Mouse (Mus musculus) intestine, postnatal 0 days (tissue): ENCODE measurements around the gene Gm10490. TPM values are rescaled to one million over a fixed set of nuclear protein-coding genes. Genes with fewer than 3 reads are reported as not detected.
"Not testable (repeated sequence)": the region's sequence is repeated elsewhere in the genome, so short reads cannot be mapped to it uniquely, and the experiment has no call there.

Experiments
- ATAC-seq: fragments of 200-750 bp; cut with Nextera tagmentation; 2 replicates; pipeline ENCODE4 v1.8.0; 2017; ENCODE audit warnings: mild to moderate bottlenecking, moderate TSS enrichment, moderate library complexity
- H3K27ac ChIP-seq: fragments of 300-500 bp; sonication (generic); 2 replicates; pipeline ENCODE4 v1.5.1; 2014; ENCODE audit warnings: mild to moderate bottlenecking, low read depth, low read length, moderate library complexity
- H3K27me3 ChIP-seq: fragments of 300-500 bp; sonication (generic); replicated peaks from 2 replicates; pipeline ENCODE4 v1.6.1; 2014; ENCODE audit warnings: low read length, mixed read lengths; ENCODE audit not compliant: control insufficient read depth, insufficient read depth
- H3K36me3 ChIP-seq: fragments of 300-500 bp; sonication (generic); 2 replicates; pipeline ENCODE4 v1.6.1; 2014; ENCODE audit warnings: mild to moderate bottlenecking, moderate library complexity; ENCODE audit not compliant: control insufficient read depth, insufficient read depth
- H3K4me1 ChIP-seq: fragments of 300-500 bp; sonication (generic); replicated peaks from 2 replicates; pipeline ENCODE4 v1.6.1; 2014; ENCODE audit warnings: antibody characterized with exemption, low read length, mixed read lengths; ENCODE audit not compliant: control insufficient read depth, insufficient read depth
- H3K4me2 ChIP-seq: fragments of 300-500 bp; sonication (generic); replicated peaks from 2 replicates; pipeline ENCODE4 v1.6.1; 2014; ENCODE audit warnings: low read depth, mild to moderate bottlenecking, moderate library complexity
- H3K4me3 ChIP-seq: fragments of 300-500 bp; sonication (generic); 2 replicates; pipeline ENCODE4 v1.5.1; 2014; ENCODE audit warnings: low read depth, low read length
- H3K9ac ChIP-seq: fragments of 300-500 bp; sonication (generic); 2 replicates; pipeline ENCODE4 v1.6.1; 2014; ENCODE audit warnings: mild to moderate bottlenecking, low read depth, low read length
- H3K9me3 ChIP-seq: fragments of 300-500 bp; sonication (generic); 2 replicates; pipeline ENCODE4 v1.6.1; 2016; ENCODE audit warnings: mixed run types; ENCODE audit not compliant: control insufficient read depth
- CTCF ChIP-seq: sonication (generic); IDR thresholded peaks from 2 replicates; pipeline ENCODE4 v1.5.1; 2016; ENCODE audit warnings: low read depth, mild to moderate bottlenecking, control low read depth, antibody characterized with exemption, moderate library complexity
- whole genome bisulfite sequencing: fragments of 180-500 bp; shearing (Covaris S2); extraction: QIAGEN DNeasy Blood & Tissue Kit; methylation state at CpG from one replicate; pipeline ENCODE4 v1.1.7; 2014; 5-methylcytosine and 5-hydroxymethylcytosine counted together
- polyA plus RNA-seq: library from polyadenylated mRNA; unstranded; fragments of >200 nt; fragmentation: Nextera tagmentation; extraction: Ambion mirVana; gene quantifications from 2 replicates; pipeline ENCODE4 v1.2.1, GENCODE M21; 2015

Gm10490 gene
- polyA plus RNA-seq, 1 experiment from 2014 or later, result not detected

- peak; percentile 99 for ATAC-seq
- Histone ChIP-seq H3K36me3 (peaks cover 5% of the 10 kb centered on the region), H3K4me2 (peak within 1 kb of the TSS; percentile 62), H3K27me3 (no peaks in the 10 kb centered on the region), H3K27ac (peak within 1 kb of the TSS; percentile 72), H3K4me3 (peak within 1 kb of the TSS; percentile 56), H3K9ac (peak within 1 kb of the TSS; percentile 46), H3K4me1 (no peaks in the 10 kb centered on the region), H3K9me3 (no peaks in the 10 kb centered on the region)
- TF ChIP-seq CTCF, result no peak
- 16% methylated on average over 62 of the region's 62 CpGs for WGBS
These were observed 10.2 kb upstream of the Gm10490 start, which contains the start of the genes Pqbp1 and Timm17b for GRCm38 (mm10) chrX:7898880-7899874. Gene Pqbp1, minus strand, starts transcription at chrX:7899269. Gene Timm17b, plus strand, starts transcription at chrX:7899357.

- no peaks in the 10 kb centered on the region for H3K4me1 ChIP-seq
- 93% methylated on average over 5 of the region's 5 CpGs for WGBS
- no peak overlapping the region for H3K4me2 ChIP-seq
- H3K4me3 ChIP-seq, result no peak overlapping the region
- no peaks in the 10 kb centered on the region for H3K36me3 ChIP-seq
- no peaks in the 10 kb centered on the region for H3K27me3 ChIP-seq
- H3K9me3 ChIP-seq, result no peaks in the 10 kb centered on the region
- no peak for TF ChIP-seq CTCF
- ATAC-seq, result no peak
- H3K27ac ChIP-seq, result no peak overlapping the region
- H3K9ac ChIP-seq, result no peak overlapping the region
These were observed 4.9 kb upstream of the Gm10490 start for GRCm38 (mm10) chrX:7904441-7904840.

- WGBS, result 92% methylated on average over 4 of the region's 5 CpGs
- no peak within 1 kb of the TSS for H3K4me2 ChIP-seq
- H3K36me3 ChIP-seq, result no peaks in the 10 kb centered on the region
- no peak for ATAC-seq
- no peak within 1 kb of the TSS for H3K4me3 ChIP-seq
- no peak for TF ChIP-seq CTCF
- H3K27me3 ChIP-seq, result no peaks in the 10 kb centered on the region
- H3K27ac ChIP-seq, result no peak within 1 kb of the TSS
- H3K4me1 ChIP-seq, result no peaks in the 10 kb centered on the region
- no peak within 1 kb of the TSS for H3K9ac ChIP-seq
- no peaks in the 10 kb centered on the region for H3K9me3 ChIP-seq
These were observed 1.6 kb upstream of the Gm10490 start, which contains the start of gene Gm10491 for GRCm38 (mm10) chrX:7907735-7908134. Gene Gm10491, minus strand, starts transcription at chrX:7907835.

GRCm38 (mm10) chrX:7910473-7910872, 1.1 kb downstream of the Gm10490 start:
- no peaks in the 10 kb centered on the region for H3K27me3 ChIP-seq
- no peaks in the 10 kb centered on the region for H3K4me1 ChIP-seq
- no peaks in the 10 kb centered on the region for H3K36me3 ChIP-seq
- no peak overlapping the region for H3K9ac ChIP-seq
- H3K27ac ChIP-seq, result no peak overlapping the region
- H3K4me2 ChIP-seq, result no peak overlapping the region
- no peaks in the 10 kb centered on the region for H3K9me3 ChIP-seq
- no peak overlapping the region for H3K4me3 ChIP-seq
- TF ChIP-seq CTCF, result peak; percentile 46
- no peak for ATAC-seq
- 53% methylated on average over 6 of the region's 6 CpGs for WGBS

- not testable (repeated sequence) for ATAC-seq, H3K4me3 ChIP-seq
- WGBS, result 38% methylated on average over 3 of the region's 3 CpGs
These were observed 6.3 kb downstream of the Gm10490 start for GRCm38 (mm10) chrX:7915669-7916068.

GRCm38 (mm10) chrX:7917960-7918359, 8.6 kb downstream of the Gm10490 start:
- not testable (repeated sequence) for H3K36me3 ChIP-seq, H3K27ac ChIP-seq, ATAC-seq, H3K9ac ChIP-seq, H3K4me1 ChIP-seq, H3K9me3 ChIP-seq, H3K4me2 ChIP-seq, H3K4me3 ChIP-seq
- 0 out of 2 replicates have a peak, but pooled peaks have one; percentile 20 for TF ChIP-seq CTCF
- peaks cover 32% of the 10 kb centered on the region for H3K27me3 ChIP-seq
- 68% methylated on average over 6 of the region's 6 CpGs for WGBS

More at GRCm38 (mm10) chrX:7915669-7916068, 6.3 kb downstream of the Gm10490 start:
- H3K9ac ChIP-seq, H3K27ac ChIP-seq, H3K4me2 ChIP-seq, H3K4me1 ChIP-seq, H3K36me3 ChIP-seq, H3K9me3 ChIP-seq: not testable (repeated sequence)
- H3K27me3 ChIP-seq, result peaks cover 12% of the 10 kb centered on the region
- peak; percentile 52 for TF ChIP-seq CTCF
